9 mouse cellular contexts compared by ENCODE assay signal in genomic region chr4:57954580-57954979, GRCm38 (mm10). TPM values are rescaled to one million over a fixed set of nuclear protein-coding genes. Genes with fewer than 3 reads are reported as not detected.
DNase-seq lines count a peak whose midpoint lies in the region; ATAC-seq and TF ChIP-seq lines count a peak whose summit lies in the region.
"Had no signal": no experiment of that assay in that cellular context is flagged by ENCODE, and none has a peak within 500 bp of the region (broad histone marks: within the 10 kb centered on the region; RNA-seq: fewer than 3 reads in every experiment).

No protein-coding gene starts in this region.

- H3K27ac ChIP-seq in heart, embryonic 13.5 days (replicated peaks) = 0 out of 2 replicates have a peak overlapping the region, but pooled peaks have one; percentile 99
- H3K27ac ChIP-seq in ES-E14 (ENCODE audit: insufficient read depth, low read depth, low read length, poor library complexity, severe bottlenecking) = no peak overlapping the region
- no peak overlapping the region for H3K27ac ChIP-seq in hindbrain, embryonic 12.5 days
- no peak overlapping the region for H3K27ac ChIP-seq in midbrain, embryonic 12.5 days (replicated peaks)

- in situ Hi-C loops in ES-E14 (cut with MboI; ENCODE audit: low sequenced_read_pairs in 2 of 2, unreplicated experiment in 2 of 2) = no loop called here

- H3K36me3 ChIP-seq in heart, embryonic 13.5 days = peaks cover 31% of the 10 kb centered on the region
- H3K36me3 ChIP-seq in ES-E14 (ENCODE audit: control insufficient read depth, insufficient read depth, low read length, poor library complexity, severe bottlenecking) = peaks cover 24% of the 10 kb centered on the region
- H3K36me3 ChIP-seq in hindbrain, embryonic 12.5 days = peaks cover 26% of the 10 kb centered on the region
- peaks cover 27% of the 10 kb centered on the region for H3K36me3 ChIP-seq in midbrain, embryonic 12.5 days

- H3K9me3 ChIP-seq in heart, embryonic 13.5 days = no peaks in the 10 kb centered on the region; the same call in 1 of the 2 replicates
- H3K9me3 ChIP-seq in ES-E14 (ENCODE audit: control insufficient read depth, insufficient read depth, low read depth, low read length) = no peaks in the 10 kb centered on the region
- peaks cover 10% of the 10 kb centered on the region for H3K9me3 ChIP-seq in hindbrain, embryonic 12.5 days (replicated peaks)
- 0 out of 2 replicates have a peak, but pooled peaks cover 4% of the 10 kb centered on the region for H3K9me3 ChIP-seq in midbrain, embryonic 12.5 days

- no peak for ATAC-seq in heart, embryonic 13.5 days (ENCODE audit: extremely low read depth, insufficient number of reproducible peaks, low FRiP score, low TSS enrichment)
- ATAC-seq in hindbrain, embryonic 12.5 days (ENCODE audit: low FRiP score) = no peak
- ATAC-seq in midbrain, embryonic 12.5 days (ENCODE audit: low FRiP score, low read depth) = no peak
- ATAC-seq in activated CD4-positive, CD25-positive, alpha-beta regulatory T cell, adult 4 months = no peak

- peak overlapping the region; percentile 84 for H3K4me2 ChIP-seq in heart, embryonic 13.5 days
- peak overlapping the region; percentile 72 for H3K4me2 ChIP-seq in hindbrain, embryonic 12.5 days (replicated peaks)
- H3K4me2 ChIP-seq in midbrain, embryonic 12.5 days (replicated peaks) = peak overlapping the region; percentile 75

- H3K4me3 ChIP-seq in heart, embryonic 13.5 days = peak overlapping the region; percentile 92
- peak overlapping the region; percentile 83 to 92 for H3K4me3 ChIP-seq in ES-E14 (ENCODE audit: insufficient read depth in 1 of 2, low read depth in 1 of 2, low read length in 2 of 2, poor library complexity in 1 of 2, severe bottlenecking in 1 of 2)
- H3K4me3 ChIP-seq in hindbrain, embryonic 12.5 days = peak overlapping the region; percentile 81; the same call in 1 of the 2 replicates
- H3K4me3 ChIP-seq in midbrain, embryonic 12.5 days = peak overlapping the region; percentile 73

- intact Hi-C loops in heart, postnatal 14 days (cut with DNase I) = no loop called here

- 77% methylated on average over 6 of the region's 6 CpGs for WGBS in heart, embryonic 13.5 days
- WGBS in hindbrain, embryonic 12.5 days = 87% methylated on average over 6 of the region's 6 CpGs
- WGBS in midbrain, embryonic 12.5 days = 81% methylated on average over 6 of the region's 6 CpGs

- H3K9ac ChIP-seq in heart, embryonic 13.5 days = peak overlapping the region; percentile 94; the same call in 1 of the 2 replicates
- H3K9ac ChIP-seq in ES-E14 (ENCODE audit: insufficient read depth, low read depth, low read length, poor library complexity, severe bottlenecking) = peak overlapping the region; percentile 90; the same call in 1 of the 2 replicates
- no peak overlapping the region for H3K9ac ChIP-seq in hindbrain, embryonic 12.5 days
- no peak overlapping the region for H3K9ac ChIP-seq in midbrain, embryonic 12.5 days (replicated peaks)

- DNase-seq in heart, postnatal 14 days = no peak
- DNase-seq in ES-E14 (ENCODE audit: low read depth, low spot score) = no peak
- no peak for DNase-seq in T-cell, adult 2 months (ENCODE audit: low spot score)
- DNase-seq in layer of hippocampus, adult 11-12 months (ENCODE audit: low spot score) = no peak

- H3K27me3 ChIP-seq in heart, embryonic 13.5 days (replicated peaks) = no peaks in the 10 kb centered on the region
- H3K27me3 ChIP-seq in hindbrain, embryonic 12.5 days = no peaks in the 10 kb centered on the region
- H3K27me3 ChIP-seq in midbrain, embryonic 12.5 days = 0 out of 2 replicates have a peak, but pooled peaks cover 7% of the 10 kb centered on the region

- peaks cover 32% of the 10 kb centered on the region for H3K4me1 ChIP-seq in heart, embryonic 13.5 days
- H3K4me1 ChIP-seq in ES-E14 (ENCODE audit: control insufficient read depth in 2 of 2, insufficient read depth in 2 of 2, low read length in 2 of 2, poor library complexity in 1 of 2) = peaks cover 4 to 7% of the 10 kb centered on the region in 2 experiments; a peak in 2 of 4 replicates
- peaks cover 24% of the 10 kb centered on the region for H3K4me1 ChIP-seq in hindbrain, embryonic 12.5 days
- peaks cover 26% of the 10 kb centered on the region for H3K4me1 ChIP-seq in midbrain, embryonic 12.5 days

TF ChIP-seq in ES-E14, 5 proteins besides CTCF, POLR2A, EP300 and RAD21:
- TF ChIP-seq HCFC1 (IDR thresholded peaks at IDR 0.05; ENCODE audit: borderline replicate concordance, insufficient read depth, low read length) (no peak), ZNF384 (IDR thresholded peaks at IDR 0.05; ENCODE audit: low read depth, low read length) (no peak), ZC3H11A (IDR thresholded peaks at IDR 0.05; ENCODE audit: borderline replicate concordance, low read depth, low read length) (no peak), CHD2 (IDR thresholded peaks at IDR 0.05; ENCODE audit: low read depth, low read length) (no peak), MAFK (IDR thresholded peaks at IDR 0.05; ENCODE audit: insufficient read depth, low read depth, low read length) (no peak)

RNA-seq across cellular contexts. Expression of gene Txn1, which starts 1.6 kb away (rescaled TPM):
- 292 and 318 TPM in 2 replicates for polyA plus RNA-seq in heart, embryonic 13.5 days (2015; fragmentation: Nextera tagmentation; extraction: Ambion mirVana)
- 100 to 1,000 TPM; 129 to 140 TPM for total RNA-seq in heart, postnatal 14 days (2021)
- 269 and 401 TPM in 2 replicates for total RNA-seq in ES-E14 (2012; rRNA removed)
- 292 and 314 TPM in 2 replicates for polyA plus RNA-seq in hindbrain, embryonic 12.5 days (2016; fragmentation: Nextera tagmentation; extraction: Ambion mirVana)
- 321 and 347 TPM in 2 replicates for polyA plus RNA-seq in midbrain, embryonic 12.5 days (2016; fragmentation: Nextera tagmentation; extraction: Ambion mirVana)
- 100 to 1,000 TPM; 170 to 200 TPM for polyA plus RNA-seq in activated CD4-positive, CD25-positive, alpha-beta regulatory T cell, adult 4 months (2017; shearing (Covaris generic))

RNA-seq across cellular contexts. Expression of gene D630039A03Rik, which starts 38.5 kb away (rescaled TPM):
- 0.15 and 0.24 TPM in 2 replicates for polyA plus RNA-seq in heart, embryonic 13.5 days (2015; fragmentation: Nextera tagmentation; extraction: Ambion mirVana)
- total RNA-seq in heart, postnatal 14 days (2021) = under 1 TPM; 0.20 to 0.43 TPM
- 0.27 and 0.74 TPM in 2 replicates for total RNA-seq in ES-E14 (2012; rRNA removed)
- polyA plus RNA-seq in hindbrain, embryonic 12.5 days (2016; fragmentation: Nextera tagmentation; extraction: Ambion mirVana) = 0.31 and 0.45 TPM in 2 replicates
- 0.06 TPM in 1 of 2 replicates, not detected in the other for polyA plus RNA-seq in midbrain, embryonic 12.5 days (2016; fragmentation: Nextera tagmentation; extraction: Ambion mirVana)
- polyA plus RNA-seq in activated CD4-positive, CD25-positive, alpha-beta regulatory T cell, adult 4 months (2017; shearing (Covaris generic)) = 10 to 100 TPM; 14.3 to 17.3 TPM

RNA-seq across cellular contexts. Expression of gene Txndc8, which starts 54.3 kb away (rescaled TPM):
- polyA plus RNA-seq in heart, embryonic 13.5 days (2015; fragmentation: Nextera tagmentation; extraction: Ambion mirVana) = not detected in 2 replicates
- not detected for total RNA-seq in heart, postnatal 14 days (2021)
- total RNA-seq in ES-E14 (2012; rRNA removed) = not detected in 2 replicates
- not detected in 2 replicates for polyA plus RNA-seq in hindbrain, embryonic 12.5 days (2016; fragmentation: Nextera tagmentation; extraction: Ambion mirVana)
- not detected in 2 replicates for polyA plus RNA-seq in midbrain, embryonic 12.5 days (2016; fragmentation: Nextera tagmentation; extraction: Ambion mirVana)
- not detected for polyA plus RNA-seq in activated CD4-positive, CD25-positive, alpha-beta regulatory T cell, adult 4 months (2017; shearing (Covaris generic))
- total RNA-seq: monocyte, adult 5-6 weeks had no signal

Comparison
In these comparisons a context has a peak if more than half of its experiments do, and no peak if none do; other contexts are left out.
1. H3K9ac ChIP-seq: peak in heart, embryonic 13.5 days (single experiment) and ES-E14 (single experiment); none in hindbrain, embryonic 12.5 days (single experiment) and midbrain, embryonic 12.5 days (single experiment).
2. RNA of gene D630039A03Rik, which starts 38.5 kb away (polyA plus RNA-seq): 14.3 to 17.3 TPM in activated CD4-positive, CD25-positive, alpha-beta regulatory T cell, adult 4 months; 0.31 to 0.45 TPM in hindbrain, embryonic 12.5 days, 0.15 to 0.24 TPM in heart, embryonic 13.5 days and 0.06 TPM in midbrain, embryonic 12.5 days; every median in the first group is over 10 times any median in the second.
3. Peak in every context shown above with its lines, with median percentiles within 50 percentile points of each other: H3K4me2 ChIP-seq and H3K4me3 ChIP-seq.